ENCODE assay signal across 13 mouse cellular contexts in genomic region chr11:98764746-98765145, GRCm38 (mm10). TPM values are rescaled to one million over a fixed set of nuclear protein-coding genes. Genes with fewer than 3 reads are reported as not detected.
DNase-seq lines count a peak whose midpoint lies in the region; ATAC-seq and TF ChIP-seq lines count a peak whose summit lies in the region.
"Had no signal": no experiment of that assay in that cellular context is flagged by ENCODE, and none has a peak within 500 bp of the region (broad histone marks: within the 10 kb centered on the region; RNA-seq: fewer than 3 reads in every experiment).

No protein-coding gene starts in this region.

- TF ChIP-seq CTCF in heart, adult 2 months (IDR thresholded peaks at IDR 0.05), result no peak
- TF ChIP-seq CTCF in midbrain, postnatal 0 days (IDR thresholded peaks at IDR 0.05), result no peak

- H3K36me3 ChIP-seq in heart, adult 2 months (ENCODE audit: control insufficient read depth, insufficient read depth, low read length), result peaks cover 21% of the 10 kb centered on the region
- H3K36me3 ChIP-seq in kidney, embryonic 16.5 days (ENCODE audit: insufficient read depth, low read length), result peaks cover 29% of the 10 kb centered on the region
- H3K36me3 ChIP-seq in midbrain, postnatal 0 days (ENCODE audit: insufficient read depth, low read length), result peaks cover 63% of the 10 kb centered on the region
- peaks cover 58% of the 10 kb centered on the region for H3K36me3 ChIP-seq in midbrain, embryonic 10.5 days

- no peak overlapping the region for H3K4me3 ChIP-seq in heart, adult 2 months
- no peak overlapping the region for H3K4me3 ChIP-seq in kidney, embryonic 16.5 days (ENCODE audit: low read length)
- H3K4me3 ChIP-seq in midbrain, postnatal 0 days (ENCODE audit: low read depth, low read length), result no peak overlapping the region
- no peak overlapping the region for H3K4me3 ChIP-seq in midbrain, embryonic 10.5 days
- H3K4me3 ChIP-seq: intestine, embryonic 15.5 days; liver, embryonic 15.5 days; neural tube, embryonic 12.5 days had no signal

- no peaks in the 10 kb centered on the region for H3K27me3 ChIP-seq in heart, adult 2 months (ENCODE audit: control insufficient read depth, insufficient read depth, low read length)
- H3K27me3 ChIP-seq in kidney, embryonic 16.5 days (ENCODE audit: insufficient read depth, low read length), result no peaks in the 10 kb centered on the region
- no peaks in the 10 kb centered on the region for H3K27me3 ChIP-seq in midbrain, postnatal 0 days (ENCODE audit: insufficient read depth, low read length)
- no peaks in the 10 kb centered on the region for H3K27me3 ChIP-seq in midbrain, embryonic 10.5 days (ENCODE audit: low read depth, poor library complexity, severe bottlenecking)
- H3K27me3 ChIP-seq: intestine, embryonic 15.5 days; liver, embryonic 15.5 days; neural tube, embryonic 12.5 days had no signal

- H3K27ac ChIP-seq in heart, adult 2 months, result peak overlapping the region; percentile 81
- no peak overlapping the region for H3K27ac ChIP-seq in kidney, embryonic 16.5 days (ENCODE audit: low read length)
- 0 out of 2 replicates have a peak overlapping the region, but pooled peaks have one; percentile 12 for H3K27ac ChIP-seq in midbrain, postnatal 0 days (ENCODE audit: low read depth, low read length)
- no peak overlapping the region for H3K27ac ChIP-seq in midbrain, embryonic 10.5 days (replicated peaks)

- no peaks in the 10 kb centered on the region for H3K9me3 ChIP-seq in kidney, embryonic 16.5 days (ENCODE audit: low read length)
- no peaks in the 10 kb centered on the region for H3K9me3 ChIP-seq in midbrain, postnatal 0 days (ENCODE audit: low read length)
- no peaks in the 10 kb centered on the region for H3K9me3 ChIP-seq in midbrain, embryonic 10.5 days (replicated peaks)
- H3K9me3 ChIP-seq: intestine, embryonic 15.5 days; liver, embryonic 15.5 days; neural tube, embryonic 12.5 days had no signal

- no peak for DNase-seq in heart, adult 2 months
- no peak for DNase-seq in heart, postnatal 10 days
- DNase-seq in kidney, adult 18-20 months, result peak; percentile 25
- DNase-seq in midbrain, postnatal 0 days (ENCODE audit: low spot score), result no peak
- DNase-seq in midbrain, embryonic 10.5 days (ENCODE audit: low spot score), result no peak
- DNase-seq in thymus, postnatal 4 days, result no peak
- DNase-seq: adrenal gland, adult 8-10 months; cerebellum, adult 8-10 months had no signal

- no peaks in the 10 kb centered on the region for H3K79me2 ChIP-seq in heart, adult 2 months (replicated peaks; ENCODE audit: control insufficient read depth, insufficient read depth, low read length)

- no peak overlapping the region for H3K9ac ChIP-seq in heart, adult 2 months (ENCODE audit: low read depth, low read length)
- H3K9ac ChIP-seq in kidney, embryonic 16.5 days (replicated peaks; ENCODE audit: low read length), result no peak overlapping the region
- H3K9ac ChIP-seq in midbrain, postnatal 0 days (replicated peaks; ENCODE audit: low read length, poor library complexity, severe bottlenecking), result no peak overlapping the region
- H3K9ac ChIP-seq: intestine, embryonic 15.5 days; liver, embryonic 15.5 days; neural tube, embryonic 12.5 days had no signal

- no peak for TF ChIP-seq EP300 in heart, adult 2 months (IDR thresholded peaks at IDR 0.05; ENCODE audit: insufficient read depth, low read depth, low read length)

- no peak for TF ChIP-seq POLR2A in heart, adult 2 months (IDR thresholded peaks at IDR 0.05; ENCODE audit: insufficient read depth, low read depth, low read length)

- peaks cover 13% of the 10 kb centered on the region for H3K4me1 ChIP-seq in heart, adult 2 months (ENCODE audit: control insufficient read depth, insufficient read depth, low read length)
- peaks cover 49% of the 10 kb centered on the region for H3K4me1 ChIP-seq in kidney, embryonic 16.5 days (ENCODE audit: insufficient read depth, low read length)
- peaks cover 13% of the 10 kb centered on the region; the same call in 1 of the 2 replicates for H3K4me1 ChIP-seq in midbrain, postnatal 0 days (ENCODE audit: insufficient read depth, low read length)
- peaks cover 52% of the 10 kb centered on the region for H3K4me1 ChIP-seq in midbrain, embryonic 10.5 days

- no peak overlapping the region for H3K4me2 ChIP-seq in kidney, embryonic 16.5 days (replicated peaks; ENCODE audit: low read depth, low read length)
- no peak overlapping the region for H3K4me2 ChIP-seq in midbrain, postnatal 0 days (ENCODE audit: low read depth, low read length, poor library complexity, severe bottlenecking)
- H3K4me2 ChIP-seq: intestine, embryonic 15.5 days; liver, embryonic 15.5 days; neural tube, embryonic 12.5 days had no signal

- ATAC-seq in kidney, embryonic 16.5 days (ENCODE audit: low FRiP score, low TSS enrichment), result no peak
- ATAC-seq in midbrain, postnatal 0 days (ENCODE audit: low FRiP score), result no peak
- ATAC-seq: intestine, embryonic 15.5 days; midbrain, embryonic 16.5 days had no signal

- intact Hi-C loops in heart, adult 2 months (cut with DNase I), result no loop called here
- intact Hi-C loops in heart, postnatal 10 days (cut with DNase I), result no loop called here

RNA-seq across cellular contexts. Expression of gene Nr1d1, which starts 10.4 kb away (rescaled TPM):
- total RNA-seq in heart, adult 2 months (2021), result 100 to 1,000 TPM in 1 of 2 experiments, 10 to 100 TPM in 1; 35.5 to 111 TPM
- polyA plus RNA-seq in heart, adult 2 months (2012; rRNA removed), result 190 and 208 TPM in 2 replicates
- total RNA-seq in heart, postnatal 10 days (2021), result 10 to 100 TPM; 31.1 to 32.7 TPM
- 2.2 and 2.4 TPM in 2 replicates for polyA plus RNA-seq in kidney, embryonic 16.5 days (2015; fragmentation: Nextera tagmentation; extraction: Ambion mirVana)
- total RNA-seq in midbrain, postnatal 0 days (2014; rRNA removed), result 7.1 and 11.0 TPM in 2 replicates
- polyA plus RNA-seq in midbrain, postnatal 0 days (2015; fragmentation: Nextera tagmentation; extraction: Ambion mirVana), result 12.3 and 14.3 TPM in 2 replicates
- polyA plus RNA-seq in midbrain, embryonic 10.5 days (2016; fragmentation: Nextera tagmentation; extraction: Ambion mirVana), result 1.4 TPM in 2 replicates

RNA-seq across cellular contexts. Expression of gene Thra, which starts 24.3 kb away (rescaled TPM):
- 100 to 1,000 TPM; 103 to 105 TPM for total RNA-seq in heart, adult 2 months (2021)
- polyA plus RNA-seq in heart, adult 2 months (2012; rRNA removed), result 89.4 and 104 TPM in 2 replicates
- 100 to 1,000 TPM; 172 to 190 TPM for total RNA-seq in heart, postnatal 10 days (2021)
- 24.4 and 25.9 TPM in 2 replicates for polyA plus RNA-seq in kidney, embryonic 16.5 days (2015; fragmentation: Nextera tagmentation; extraction: Ambion mirVana)
- 774 and 843 TPM in 2 replicates for total RNA-seq in midbrain, postnatal 0 days (2014; rRNA removed)
- polyA plus RNA-seq in midbrain, postnatal 0 days (2015; fragmentation: Nextera tagmentation; extraction: Ambion mirVana), result 165 and 182 TPM in 2 replicates
- polyA plus RNA-seq in midbrain, embryonic 10.5 days (2016; fragmentation: Nextera tagmentation; extraction: Ambion mirVana), result 9.5 and 15.6 TPM in 2 replicates

RNA-seq across cellular contexts. Expression of gene Msl1, which starts 30.6 kb away (rescaled TPM):
- 10 to 100 TPM; 68.9 to 75.3 TPM for total RNA-seq in heart, adult 2 months (2021)
- 21.9 and 44.4 TPM in 2 replicates for polyA plus RNA-seq in heart, adult 2 months (2012; rRNA removed)
- 10 to 100 TPM; 70.3 to 83.4 TPM for total RNA-seq in heart, postnatal 10 days (2021)
- 23.7 and 24.2 TPM in 2 replicates for polyA plus RNA-seq in kidney, embryonic 16.5 days (2015; fragmentation: Nextera tagmentation; extraction: Ambion mirVana)
- total RNA-seq in midbrain, postnatal 0 days (2014; rRNA removed), result 88.3 and 107 TPM in 2 replicates
- 22.3 and 25.8 TPM in 2 replicates for polyA plus RNA-seq in midbrain, postnatal 0 days (2015; fragmentation: Nextera tagmentation; extraction: Ambion mirVana)
- polyA plus RNA-seq in midbrain, embryonic 10.5 days (2016; fragmentation: Nextera tagmentation; extraction: Ambion mirVana), result 22.9 and 24.3 TPM in 2 replicates

RNA-seq across cellular contexts. Expression of gene Med24, which starts 35.5 kb away (rescaled TPM):
- 10 to 100 TPM; 41.6 to 48.1 TPM for total RNA-seq in heart, adult 2 months (2021)
- polyA plus RNA-seq in heart, adult 2 months (2012; rRNA removed), result 54.5 and 65.2 TPM in 2 replicates
- total RNA-seq in heart, postnatal 10 days (2021), result 10 to 100 TPM; 44.9 to 52.1 TPM
- 71.4 and 73.9 TPM in 2 replicates for polyA plus RNA-seq in kidney, embryonic 16.5 days (2015; fragmentation: Nextera tagmentation; extraction: Ambion mirVana)
- 66.6 and 81.2 TPM in 2 replicates for total RNA-seq in midbrain, postnatal 0 days (2014; rRNA removed)
- 52.2 and 59.8 TPM in 2 replicates for polyA plus RNA-seq in midbrain, postnatal 0 days (2015; fragmentation: Nextera tagmentation; extraction: Ambion mirVana)
- 74.1 and 82.2 TPM in 2 replicates for polyA plus RNA-seq in midbrain, embryonic 10.5 days (2016; fragmentation: Nextera tagmentation; extraction: Ambion mirVana)

RNA-seq across cellular contexts. Expression of gene Casc3, which starts 40.0 kb away (rescaled TPM):
- 10 to 100 TPM; 18.7 to 20.7 TPM for total RNA-seq in heart, adult 2 months (2021)
- polyA plus RNA-seq in heart, adult 2 months (2012; rRNA removed), result 17.5 and 25.2 TPM in 2 replicates
- 10 to 100 TPM; 29.0 to 29.7 TPM for total RNA-seq in heart, postnatal 10 days (2021)
- polyA plus RNA-seq in kidney, embryonic 16.5 days (2015; fragmentation: Nextera tagmentation; extraction: Ambion mirVana), result 36.2 and 41.0 TPM in 2 replicates
- total RNA-seq in midbrain, postnatal 0 days (2014; rRNA removed), result 29.4 and 32.2 TPM in 2 replicates
- polyA plus RNA-seq in midbrain, postnatal 0 days (2015; fragmentation: Nextera tagmentation; extraction: Ambion mirVana), result 34.0 and 39.7 TPM in 2 replicates
- polyA plus RNA-seq in midbrain, embryonic 10.5 days (2016; fragmentation: Nextera tagmentation; extraction: Ambion mirVana), result 49.0 and 55.7 TPM in 2 replicates

Comparison
In these comparisons a context has a peak if more than half of its experiments do, and no peak if none do; other contexts are left out.
1. H3K27ac ChIP-seq: peak in heart, adult 2 months (single experiment) and midbrain, postnatal 0 days (single experiment); none in kidney, embryonic 16.5 days (single experiment) and midbrain, embryonic 10.5 days (single experiment).
2. RNA of gene Nr1d1, which starts 10.4 kb away (polyA plus RNA-seq): 190 to 208 TPM in heart, adult 2 months; 12.3 to 14.3 TPM in midbrain, postnatal 0 days, 2.2 to 2.4 TPM in kidney, embryonic 16.5 days and 1.4 TPM in midbrain, embryonic 10.5 days; every median in the first group is over 10 times any median in the second.